Mouse (Mus musculus) embryonic facial prominence, embryonic 11.5 days (tissue): ENCODE results near the gene Trpv5. TPM values are rescaled to one million over a fixed set of nuclear protein-coding genes. Genes with fewer than 3 reads are reported as not detected.

Source experiments
- ATAC-seq: fragments of 200-750 bp; cut with Nextera tagmentation; replicated peaks from 2 replicates; pipeline ENCODE4 v1.8.0; 2017; ENCODE audit warnings: low read depth; ENCODE audit not compliant: insufficient number of reproducible peaks, low FRiP score, low TSS enrichment
- DNase-seq: peaks from one replicate; pipeline ENCODE4 v3.0.0-alpha.2; 2015; ENCODE audit warnings: low spot score
- H3K27ac ChIP-seq: fragments of 300-500 bp; sonication (generic); replicated peaks from 2 replicates; pipeline ENCODE4 v1.5.1; 2014; ENCODE audit warnings: mild to moderate bottlenecking, low read depth, low read length, control low read depth
- H3K27me3 ChIP-seq: fragments of 300-500 bp; sonication (generic); 2 replicates; pipeline ENCODE4 v1.6.1; 2014; ENCODE audit warnings: mild to moderate bottlenecking, low read length, moderate library complexity, mixed read lengths; ENCODE audit not compliant: control insufficient read depth, insufficient read depth
- H3K36me3 ChIP-seq: fragments of 300-500 bp; sonication (generic); replicated peaks from 2 replicates; pipeline ENCODE4 v1.6.1; 2014; ENCODE audit warnings: low read depth, mild to moderate bottlenecking, low read length, moderate library complexity, mixed read lengths; ENCODE audit not compliant: control insufficient read depth, insufficient read depth
- H3K4me1 ChIP-seq: fragments of 300-500 bp; sonication (generic); 2 replicates; pipeline ENCODE4 v1.6.1; 2014; ENCODE audit warnings: low read length, mixed read lengths; ENCODE audit not compliant: control insufficient read depth, insufficient read depth
- H3K4me2 ChIP-seq: fragments of 300-500 bp; sonication (generic); 2 replicates; pipeline ENCODE4 v1.6.1; 2014; ENCODE audit warnings: low read depth, mild to moderate bottlenecking, control low read depth, low read length, moderate library complexity
- H3K4me3 ChIP-seq: fragments of 300-500 bp; sonication (generic); 2 replicates; pipeline ENCODE4 v1.5.1; 2014; ENCODE audit warnings: low read depth, low read length, control low read depth
- H3K9ac ChIP-seq: fragments of 300-500 bp; sonication (generic); replicated peaks from 2 replicates; pipeline ENCODE4 v1.6.1; 2014; ENCODE audit warnings: mild to moderate bottlenecking, control low read depth, low read length
- H3K9me3 ChIP-seq: fragments of 300-500 bp; sonication (generic); replicated peaks from 2 replicates; pipeline ENCODE4 v1.6.1; 2016; ENCODE audit warnings: mild to moderate bottlenecking, low read length, inconsistent platforms, mixed read lengths; ENCODE audit not compliant: control insufficient read depth
- WGBS: fragments of 180-500 bp; shearing (Covaris S2); extraction: QIAGEN DNeasy Blood & Tissue Kit; methylation state at CpG from one replicate; pipeline ENCODE4 v1.1.7; 2014; 5-methylcytosine and 5-hydroxymethylcytosine counted together
- polyA plus RNA-seq: library from polyadenylated mRNA; unstranded; fragments of >200 nt; fragmentation: Nextera tagmentation; extraction: Ambion mirVana; gene quantifications from 2 replicates; pipeline ENCODE4 v1.2.1, GENCODE M21; 2014

Trpv5 gene
- polyA plus RNA-seq, 1 experiment from 2014 or later = not detected

- Histone ChIP-seq H3K4me3 (no peak overlapping the region), H3K36me3 (no peaks in the 10 kb centered on the region), H3K27ac (no peak overlapping the region), H3K4me2 (no peak overlapping the region), H3K9me3 (no peaks in the 10 kb centered on the region), H3K27me3 (no peaks in the 10 kb centered on the region), H3K9ac (no peak overlapping the region), H3K4me1 (no peaks in the 10 kb centered on the region)
- WGBS = 88% methylated on average over 8 of the region's 8 CpGs
- no peak for ATAC-seq
- DNase-seq = no peak
Observed at GRCm38 (mm10) chr6:41654648-41655047, 25.9 kb downstream of the Trpv5 start.

DNA sequence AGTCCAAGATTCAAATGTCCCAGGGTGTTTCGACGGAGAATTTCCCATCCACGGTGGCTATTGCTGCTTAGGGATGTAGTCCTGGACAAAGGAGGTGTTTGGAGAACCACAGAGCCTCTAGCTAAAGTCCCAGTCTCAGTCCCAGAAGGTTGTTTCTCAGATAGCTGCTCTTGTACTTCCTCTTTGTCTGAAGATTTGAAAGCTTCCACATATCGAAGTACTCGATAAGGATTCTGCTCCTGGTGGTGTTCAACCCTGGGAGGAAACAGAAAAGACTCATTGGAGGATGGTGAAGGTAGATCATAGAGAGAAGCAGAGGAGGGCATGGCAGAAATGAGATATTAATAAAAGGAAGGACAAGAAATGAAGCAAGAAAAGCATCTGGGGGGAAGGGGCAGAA lies 27.4 kb downstream of the Trpv5 start:
- Histone ChIP-seq H3K36me3 (no peaks in the 10 kb centered on the region), H3K27me3 (no peaks in the 10 kb centered on the region), H3K4me2 (no peak overlapping the region), H3K27ac (no peak overlapping the region), H3K4me3 (no peak overlapping the region), H3K4me1 (no peaks in the 10 kb centered on the region), H3K9me3 (no peaks in the 10 kb centered on the region), H3K9ac (no peak overlapping the region)
- ATAC-seq = no peak
- WGBS = 94% methylated on average over 5 of the region's 5 CpGs
- no peak for DNase-seq

GRCm38 (mm10) chr6:41646672-41647071 lies 33.9 kb downstream of the Trpv5 start:
- no peak for ATAC-seq
- no peak overlapping the region for H3K4me2 ChIP-seq
- H3K27me3 ChIP-seq = no peaks in the 10 kb centered on the region
- H3K4me1 ChIP-seq = no peaks in the 10 kb centered on the region
- H3K4me3 ChIP-seq = no peak overlapping the region
- no peaks in the 10 kb centered on the region for H3K9me3 ChIP-seq
- no peak overlapping the region for H3K27ac ChIP-seq
- no peak overlapping the region for H3K9ac ChIP-seq
- H3K36me3 ChIP-seq = no peaks in the 10 kb centered on the region
- DNase-seq = no peak

DNA sequence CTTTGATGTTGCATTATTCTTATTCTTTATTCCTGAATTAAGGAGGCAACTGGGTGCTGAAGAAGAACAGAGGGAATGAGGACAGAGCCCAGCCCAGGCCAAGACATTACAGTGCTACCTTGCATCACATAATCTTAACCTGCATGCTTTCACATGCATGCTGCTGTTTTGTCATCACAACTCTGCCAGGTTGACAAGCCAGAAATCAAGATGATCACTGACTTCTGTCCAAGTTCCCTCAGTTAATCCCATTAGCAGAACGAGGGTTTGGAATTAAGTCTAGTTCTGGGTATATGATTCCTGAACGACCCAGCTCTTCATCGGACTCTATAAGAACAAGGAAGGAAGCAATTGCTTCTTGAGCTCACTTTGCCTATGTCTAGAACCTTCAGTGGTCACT lies 34.3 kb downstream of the Trpv5 start:
- no peaks in the 10 kb centered on the region for H3K4me1 ChIP-seq
- no peak overlapping the region for H3K4me2 ChIP-seq
- ATAC-seq = no peak
- H3K36me3 ChIP-seq = no peaks in the 10 kb centered on the region
- no peak overlapping the region for H3K27ac ChIP-seq
- H3K9ac ChIP-seq = no peak overlapping the region
- 88% methylated on average over 3 of the region's 3 CpGs for WGBS
- DNase-seq = no peak
- no peaks in the 10 kb centered on the region for H3K9me3 ChIP-seq
- H3K4me3 ChIP-seq = no peak overlapping the region
- H3K27me3 ChIP-seq = no peaks in the 10 kb centered on the region

- 92% methylated on average over 3 of the region's 3 CpGs for WGBS
- Histone ChIP-seq H3K9me3 (no peaks in the 10 kb centered on the region), H3K27ac (no peak overlapping the region), H3K9ac (no peak overlapping the region), H3K4me3 (no peak overlapping the region), H3K4me2 (no peak overlapping the region), H3K36me3 (no peaks in the 10 kb centered on the region), H3K27me3 (no peaks in the 10 kb centered on the region), H3K4me1 (no peaks in the 10 kb centered on the region)
- ATAC-seq = no peak
- DNase-seq = no peak
Observed at GRCm38 (mm10) chr6:41643227-41643626, 37.3 kb downstream of the Trpv5 start.

- DNase-seq (no peak), ATAC-seq (no peak)
- H3K27ac ChIP-seq = no peak overlapping the region
- no peaks in the 10 kb centered on the region for H3K4me1 ChIP-seq
- H3K9me3 ChIP-seq = no peaks in the 10 kb centered on the region
- 92% methylated on average over 4 of the region's 4 CpGs for WGBS
- H3K4me3 ChIP-seq = no peak overlapping the region
- H3K27me3 ChIP-seq = no peaks in the 10 kb centered on the region
- H3K4me2 ChIP-seq = no peak overlapping the region
- H3K9ac ChIP-seq = no peak overlapping the region
- H3K36me3 ChIP-seq = no peaks in the 10 kb centered on the region
Observed at GRCm38 (mm10) chr6:41642765-41643164, 37.8 kb downstream of the Trpv5 start.

GRCm38 (mm10) chr6:41641173-41641866 lies 39.2 kb downstream of the Trpv5 start:
- no peak overlapping the region for H3K4me2 ChIP-seq
- H3K27ac ChIP-seq = no peak overlapping the region
- H3K36me3 ChIP-seq = no peaks in the 10 kb centered on the region
- no peak overlapping the region for H3K4me3 ChIP-seq
- H3K4me1 ChIP-seq = no peaks in the 10 kb centered on the region
- WGBS = 73% methylated on average over 6 of the region's 6 CpGs
- ATAC-seq (no peak), DNase-seq (no peak)
- no peaks in the 10 kb centered on the region for H3K27me3 ChIP-seq
- no peaks in the 10 kb centered on the region for H3K9me3 ChIP-seq
- no peak overlapping the region for H3K9ac ChIP-seq

DNA sequence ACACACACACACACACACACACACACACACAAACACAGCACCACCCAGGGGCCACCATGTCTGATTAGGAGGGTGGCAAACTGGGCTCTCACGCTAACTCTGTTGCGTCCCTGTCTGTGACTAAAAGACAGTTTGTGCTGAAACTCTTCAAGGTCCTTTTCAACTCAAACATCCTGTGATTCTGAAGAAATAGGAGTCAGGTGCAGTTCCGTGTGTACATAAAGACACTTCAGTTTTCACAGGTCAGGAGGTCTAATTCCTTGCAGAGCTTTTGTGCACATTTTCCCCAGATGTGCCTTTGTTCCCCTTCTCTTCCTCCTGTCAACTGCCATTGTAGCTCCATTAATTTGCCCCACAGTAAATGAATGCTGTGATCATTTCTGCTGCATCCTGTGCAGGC lies 40.1 kb downstream of the Trpv5 start:
- Histone ChIP-seq H3K36me3 (no peaks in the 10 kb centered on the region), H3K4me2 (no peak overlapping the region), H3K27me3 (no peaks in the 10 kb centered on the region), H3K9me3 (no peaks in the 10 kb centered on the region), H3K27ac (no peak overlapping the region), H3K4me3 (no peak overlapping the region), H3K4me1 (no peaks in the 10 kb centered on the region), H3K9ac (no peak overlapping the region)
- 29% methylated on average over 3 of the region's 3 CpGs for WGBS
- DNase-seq (peak; percentile 4), ATAC-seq (no peak)
